Mouse (Mus musculus): ENCODE measurements around the gene Serinc5. TPM values are rescaled to one million over a fixed set of nuclear protein-coding genes. Genes with fewer than 3 reads are reported as not detected.

Serinc5 gene
- polyA plus RNA-seq, 1 experiment from 2014 or later: 26.7 TPM

DNA sequence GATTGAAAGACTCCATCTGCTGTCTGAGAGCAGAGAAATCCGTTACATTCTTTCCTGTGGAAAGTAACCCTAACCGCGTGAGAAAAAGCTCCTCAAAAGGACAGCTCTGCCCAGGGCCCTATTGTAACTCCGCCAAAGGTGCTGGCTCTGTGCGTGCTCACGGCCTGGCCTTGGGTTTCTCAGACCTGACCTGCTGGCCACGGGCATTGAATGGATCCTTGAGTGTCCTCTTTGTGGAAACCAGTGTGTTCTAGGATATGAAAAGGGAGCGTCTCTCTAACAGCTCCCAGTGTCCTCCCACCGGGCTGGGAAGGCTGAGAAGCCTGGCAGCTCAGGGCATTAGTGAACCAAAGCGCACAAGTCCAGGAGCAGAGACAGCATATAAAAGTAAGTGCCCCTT, 38.2 kb downstream of the Serinc5 start:
- ATAC-seq: no peak
- H3K4me1 ChIP-seq: peaks cover 32% of the 10 kb centered on the region
- H3K4me3 ChIP-seq: no peak overlapping the region
- H3K9me3 ChIP-seq (replicated peaks): no peaks in the 10 kb centered on the region
- 87% methylated on average over 10 of the region's 10 CpGs for WGBS (ENCODE audit: insufficient replicate concordance)
- no peak overlapping the region for H3K27ac ChIP-seq
- 0 out of 2 replicates have a peak, but pooled peaks cover 9% of the 10 kb centered on the region for H3K36me3 ChIP-seq
- H3K4me2 ChIP-seq: no peak overlapping the region
- no peaks in the 10 kb centered on the region for H3K27me3 ChIP-seq (replicated peaks)
- no peak overlapping the region for H3K9ac ChIP-seq

DNA sequence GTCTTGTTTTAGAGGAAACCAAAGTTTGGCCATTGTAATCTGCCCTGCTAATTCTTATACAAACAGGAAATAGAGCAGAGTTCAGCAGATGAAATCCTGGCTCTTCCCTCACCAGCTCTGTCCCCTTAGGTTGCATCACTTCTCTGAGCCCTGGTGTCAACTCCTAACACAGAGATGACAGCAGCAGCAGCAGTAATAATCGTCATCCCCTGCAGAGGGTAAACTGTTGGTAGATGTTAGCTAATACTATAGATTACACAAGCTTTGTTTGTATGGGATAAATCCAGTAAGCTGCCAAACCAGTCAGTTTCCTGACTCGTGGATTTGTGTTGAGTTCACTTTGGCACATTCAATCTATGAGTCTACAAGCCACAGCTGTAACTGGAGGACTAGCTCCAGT, 40.1 kb downstream of the Serinc5 start:
- 54% methylated on average over 2 of the region's 2 CpGs for whole genome bisulfite sequencing (ENCODE audit: insufficient replicate concordance)
- Histone ChIP-seq H3K9ac (no peak overlapping the region), H3K4me1 (peaks cover 32% of the 10 kb centered on the region), H3K36me3 (0 out of 2 replicates have a peak, but pooled peaks cover 9% of the 10 kb centered on the region), H3K4me2 (no peak overlapping the region), H3K27me3 (replicated peaks) (no peaks in the 10 kb centered on the region), H3K27ac (peak overlapping the region; percentile 63; the same call in 1 of the 2 replicates), H3K4me3 (no peak overlapping the region), H3K9me3 (replicated peaks) (no peaks in the 10 kb centered on the region)
- ATAC-seq: peak; percentile 64

DNA sequence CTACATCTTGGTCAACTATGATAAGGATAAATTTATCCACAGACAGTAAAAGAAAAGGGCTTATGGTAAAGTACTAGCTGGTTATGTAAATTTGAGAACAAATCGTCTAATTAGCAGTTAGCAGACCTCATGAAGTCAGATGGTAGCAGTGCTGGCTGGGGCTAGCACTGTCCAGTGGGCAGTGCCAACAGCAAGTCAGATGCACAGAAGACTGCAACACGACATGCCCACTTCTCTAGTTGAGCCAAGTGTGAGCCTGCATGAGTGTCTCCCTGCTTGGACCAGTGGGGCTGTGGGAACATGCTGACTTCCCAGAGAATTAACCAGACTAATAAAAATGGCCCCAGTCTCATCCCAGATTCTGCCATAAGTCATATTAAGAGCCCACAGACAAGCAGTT, 41.6 kb downstream of the Serinc5 start:
- Histone ChIP-seq H3K4me3 (no peak overlapping the region), H3K4me2 (no peak overlapping the region), H3K9me3 (replicated peaks) (no peaks in the 10 kb centered on the region), H3K9ac (no peak overlapping the region), H3K4me1 (peaks cover 32% of the 10 kb centered on the region), H3K27ac (no peak overlapping the region; the same call in 1 of the 2 replicates), H3K36me3 (peaks cover 6% of the 10 kb centered on the region; the same call in 1 of the 2 replicates), H3K27me3 (replicated peaks) (no peaks in the 10 kb centered on the region)
- no peak for ATAC-seq
- 78% methylated on average over 2 of the region's 2 CpGs for WGBS (ENCODE audit: insufficient replicate concordance)

GRCm38 (mm10) chr13:92653283-92653682, 42.4 kb downstream of the Serinc5 start:
- Histone ChIP-seq H3K4me3 (no peak overlapping the region), H3K4me1 (peaks cover 36% of the 10 kb centered on the region), H3K27me3 (replicated peaks) (no peaks in the 10 kb centered on the region), H3K4me2 (no peak overlapping the region), H3K27ac (0 out of 2 replicates have a peak overlapping the region, but pooled peaks have one; percentile 3), H3K9ac (no peak overlapping the region), H3K9me3 (replicated peaks) (no peaks in the 10 kb centered on the region), H3K36me3 (peaks cover 4% of the 10 kb centered on the region; the same call in 1 of the 2 replicates)
- ATAC-seq: 0 out of 2 replicates have a peak, but pooled peaks have one; percentile 50
- WGBS (ENCODE audit: insufficient replicate concordance): 44% methylated on average over 5 of the region's 5 CpGs

DNA sequence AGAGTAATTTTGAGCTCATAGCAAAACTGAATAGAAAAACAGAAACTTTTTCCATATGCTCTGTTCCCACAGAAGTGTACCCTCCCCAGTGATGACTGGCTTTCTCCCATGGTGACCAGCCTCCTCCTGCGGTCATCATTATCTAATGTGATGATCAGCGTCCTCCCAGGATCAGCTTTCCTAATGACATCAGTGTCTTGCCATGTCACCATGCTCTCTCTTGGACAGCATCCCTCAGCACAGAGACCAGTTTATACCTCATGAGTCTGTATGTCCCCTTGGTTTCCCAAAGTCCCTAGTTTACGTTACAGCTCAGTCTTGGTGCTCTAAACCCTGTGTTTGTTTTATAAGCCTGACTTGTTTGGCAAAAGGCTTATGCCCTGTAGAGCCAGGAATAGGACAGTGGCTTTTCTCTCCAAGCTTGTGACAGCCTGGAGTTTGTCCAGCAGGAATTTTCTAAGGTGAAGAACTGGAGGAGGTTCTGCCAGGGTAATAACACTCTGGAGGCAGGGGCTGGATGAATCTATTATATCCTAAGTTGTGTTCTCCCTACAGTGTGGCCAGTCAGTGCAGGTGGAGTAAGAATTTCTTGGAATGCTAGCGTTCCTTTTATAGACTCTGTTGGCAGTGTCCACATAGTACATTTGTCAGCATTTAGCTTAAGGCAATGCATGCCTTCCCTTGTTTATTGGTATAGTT, 46.1 kb downstream of the Serinc5 start:
- no peak overlapping the region for H3K9ac ChIP-seq
- peaks cover 23% of the 10 kb centered on the region for H3K4me1 ChIP-seq
- H3K4me2 ChIP-seq: no peak overlapping the region
- no peak overlapping the region for H3K4me3 ChIP-seq
- no peaks in the 10 kb centered on the region for H3K9me3 ChIP-seq (replicated peaks)
- H3K27ac ChIP-seq: no peak overlapping the region
- 80% methylated on average over 4 of the region's 4 CpGs for WGBS (ENCODE audit: insufficient replicate concordance)
- no peak for ATAC-seq
- H3K27me3 ChIP-seq (replicated peaks): no peaks in the 10 kb centered on the region
- peaks cover 15% of the 10 kb centered on the region for H3K36me3 ChIP-seq

- H3K9me3 ChIP-seq (replicated peaks): no peaks in the 10 kb centered on the region
- no peak overlapping the region for H3K4me2 ChIP-seq
- 72% methylated on average over 3 of the region's 3 CpGs for WGBS (ENCODE audit: insufficient replicate concordance)
- no peak overlapping the region for H3K27ac ChIP-seq
- H3K27me3 ChIP-seq (replicated peaks): no peaks in the 10 kb centered on the region
- H3K36me3 ChIP-seq: peaks cover 40% of the 10 kb centered on the region
- H3K9ac ChIP-seq: no peak overlapping the region
- H3K4me1 ChIP-seq: peaks cover 14% of the 10 kb centered on the region
- no peak overlapping the region for H3K4me3 ChIP-seq
- no peak for ATAC-seq
Observed at GRCm38 (mm10) chr13:92659611-92660010, 48.7 kb downstream of the Serinc5 start.

DNA sequence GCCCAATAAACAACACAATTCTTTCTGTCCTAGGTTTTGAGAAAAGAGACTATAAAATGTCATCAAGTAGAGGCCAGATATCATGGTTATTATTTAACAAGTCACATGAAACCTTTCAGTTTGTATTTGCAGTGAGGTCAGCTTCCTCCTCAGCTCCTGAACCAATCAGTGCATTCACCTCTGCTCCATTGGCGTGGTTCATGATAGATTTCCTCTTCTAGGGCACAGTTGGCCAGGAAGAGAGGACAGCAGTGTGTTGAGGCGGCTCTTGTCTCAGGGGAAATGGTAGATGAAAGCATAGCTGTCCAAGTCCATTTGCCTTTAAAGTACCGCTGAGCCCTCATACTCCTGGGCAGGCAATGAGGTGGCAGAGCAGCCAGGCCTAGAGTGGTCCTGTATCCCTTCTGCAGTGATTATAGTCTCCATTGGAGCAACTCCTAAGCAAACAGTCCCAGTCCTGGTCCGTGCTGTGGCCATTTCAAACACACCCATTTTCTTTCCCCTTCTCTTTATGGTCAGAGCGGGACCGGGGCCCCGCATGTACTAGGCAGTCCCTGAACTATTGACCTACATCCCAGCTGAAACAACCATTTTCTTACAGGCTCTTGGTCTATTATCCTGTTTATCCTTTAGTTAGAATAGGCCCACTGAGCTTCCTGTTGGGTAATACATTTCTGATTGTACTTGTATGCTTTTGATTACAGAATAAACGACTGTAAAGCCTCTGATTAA, 51.8 kb downstream of the Serinc5 start:
- Histone ChIP-seq H3K4me3 (no peak overlapping the region), H3K27ac (no peak overlapping the region), H3K9me3 (replicated peaks) (no peaks in the 10 kb centered on the region), H3K9ac (no peak overlapping the region), H3K36me3 (peaks cover 59% of the 10 kb centered on the region), H3K27me3 (replicated peaks) (no peaks in the 10 kb centered on the region), H3K4me1 (peaks cover 20% of the 10 kb centered on the region), H3K4me2 (no peak overlapping the region)
- no peak for ATAC-seq
- WGBS (ENCODE audit: insufficient replicate concordance): 77% methylated on average over 8 of the region's 8 CpGs

GRCm38 (mm10) chr13:92665008-92665407, 54.1 kb downstream of the Serinc5 start:
- H3K4me3 ChIP-seq: no peak overlapping the region
- H3K9me3 ChIP-seq (replicated peaks): no peaks in the 10 kb centered on the region
- H3K36me3 ChIP-seq: peaks cover 59% of the 10 kb centered on the region
- no peak for ATAC-seq
- H3K9ac ChIP-seq: no peak overlapping the region
- H3K27me3 ChIP-seq (replicated peaks): no peaks in the 10 kb centered on the region
- H3K27ac ChIP-seq: no peak overlapping the region
- H3K4me2 ChIP-seq: no peak overlapping the region
- H3K4me1 ChIP-seq: peaks cover 13% of the 10 kb centered on the region
- 71% methylated on average over 4 of the region's 4 CpGs for WGBS (ENCODE audit: insufficient replicate concordance)

GRCm38 (mm10) chr13:92668214-92668985, 57.5 kb downstream of the Serinc5 start:
- Histone ChIP-seq H3K27ac (no peak overlapping the region), H3K4me1 (peaks cover 7% of the 10 kb centered on the region; the same call in 1 of the 2 replicates), H3K4me3 (no peak overlapping the region), H3K9me3 (replicated peaks) (no peaks in the 10 kb centered on the region), H3K36me3 (peaks cover 29% of the 10 kb centered on the region), H3K4me2 (no peak overlapping the region), H3K9ac (no peak overlapping the region), H3K27me3 (replicated peaks) (no peaks in the 10 kb centered on the region)
- no peak for ATAC-seq
- 84% methylated on average over 6 of the region's 6 CpGs for WGBS (ENCODE audit: insufficient replicate concordance)

GRCm38 (mm10) chr13:92671727-92672126, 60.8 kb downstream of the Serinc5 start:
- Histone ChIP-seq H3K9me3 (replicated peaks) (no peaks in the 10 kb centered on the region), H3K9ac (no peak overlapping the region), H3K4me1 (peaks cover 20% of the 10 kb centered on the region), H3K36me3 (no peaks in the 10 kb centered on the region; the same call in 1 of the 2 replicates), H3K27me3 (replicated peaks) (no peaks in the 10 kb centered on the region), H3K27ac (no peak overlapping the region), H3K4me3 (no peak overlapping the region), H3K4me2 (no peak overlapping the region)
- ATAC-seq: no peak
- 76% methylated on average over 1 of the region's 1 CpGs for WGBS (ENCODE audit: insufficient replicate concordance)

DNA sequence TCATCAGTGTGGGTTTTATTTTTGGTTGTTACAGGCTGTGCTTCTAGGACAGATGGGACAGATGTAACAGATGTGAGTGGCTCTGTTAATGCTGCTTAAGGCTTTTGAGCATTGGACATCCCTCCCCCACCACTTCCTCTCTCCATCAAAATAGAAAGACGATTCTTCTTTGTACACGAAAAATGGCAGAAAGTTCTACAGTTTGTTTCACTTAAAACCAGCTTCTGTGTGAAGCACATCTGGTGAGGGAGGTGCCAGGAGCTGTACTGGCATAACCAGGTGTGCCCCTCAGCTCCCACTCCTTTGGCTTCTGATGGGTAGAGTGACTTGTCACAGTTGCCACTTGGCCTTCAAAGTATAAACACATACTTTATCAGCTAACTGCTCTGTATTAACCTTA, 63.8 kb downstream of the Serinc5 start:
- Histone ChIP-seq H3K4me1 (peaks cover 19% of the 10 kb centered on the region), H3K27me3 (replicated peaks) (no peaks in the 10 kb centered on the region)
- 44% methylated on average over 2 of the region's 2 CpGs for WGBS (ENCODE audit: insufficient replicate concordance)

More for the DNA sequence above, 63.8 kb downstream of the Serinc5 start:
- ATAC-seq: no peak
- Histone ChIP-seq H3K27ac (no peak overlapping the region), H3K36me3 (no peaks in the 10 kb centered on the region; the same call in 1 of the 2 replicates), H3K9ac (no peak overlapping the region), H3K4me2 (no peak overlapping the region), H3K9me3 (replicated peaks) (no peaks in the 10 kb centered on the region), H3K4me3 (no peak overlapping the region)
